Mouse (Mus musculus) brain, embryonic 14.5 days (tissue): ENCODE results near the gene Csrp1. TPM values are rescaled to one million over a fixed set of nuclear protein-coding genes. Genes with fewer than 3 reads are reported as not detected.

ENCODE experiments used
- DNase-seq: peaks from one replicate; pipeline ENCODE4 v3.0.0-alpha.2; 2011; ENCODE audit warnings: low read depth
- CTCF ChIP-seq: fragments of 200-500 bp; IDR thresholded peaks from 2 replicates; pipeline ENCODE4 v1.5.1; 2012; ENCODE audit warnings: inconsistent platforms, mild to moderate bottlenecking, moderate library complexity, borderline replicate concordance; ENCODE audit not compliant: insufficient read depth, insufficient read length; ENCODE audit errors: extremely low read depth
- POLR2A ChIP-seq: fragments of 200-500 bp; IDR thresholded peaks from 2 replicates; pipeline ENCODE4 v1.6.1; 2012; ENCODE audit warnings: mild to moderate bottlenecking, inconsistent platforms, borderline replicate concordance; ENCODE audit not compliant: poor library complexity, insufficient read depth, insufficient read length, severe bottlenecking; ENCODE audit errors: extremely low read depth
- polyA plus RNA-seq: library from polyadenylated mRNA; depleted of rRNA; stranded (reverse); fragments of >200 nt; gene quantifications from 2 replicates; pipeline ENCODE4 v1.2.3, GENCODE M21; 2012

Gene Csrp1
- polyA plus RNA-seq, 1 experiment = 29.1 TPM

DNA sequence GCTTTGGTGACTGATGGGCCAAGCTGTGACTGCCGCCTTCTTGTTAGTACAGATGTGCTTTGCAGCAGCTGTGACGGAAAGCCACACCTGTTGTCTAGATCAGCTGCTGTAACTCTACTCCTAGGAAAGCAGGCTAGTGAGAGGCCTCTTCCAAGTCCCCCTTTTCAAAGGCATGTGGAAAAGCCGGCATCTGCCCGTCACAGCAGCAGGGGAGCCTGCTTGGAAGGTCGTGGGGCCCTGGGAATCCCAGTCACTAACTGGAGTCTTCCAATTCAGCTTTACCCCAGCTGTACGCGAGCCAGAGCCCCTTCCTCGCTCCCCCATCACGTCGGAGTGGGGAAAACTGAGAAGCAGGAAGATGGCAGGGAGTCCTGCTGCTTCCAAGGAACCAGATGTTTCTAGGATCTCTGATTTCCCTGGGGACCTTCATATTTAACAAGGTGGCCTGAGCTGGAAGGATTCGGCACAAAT is 21.4 kb upstream of the Csrp1 start:
- TF ChIP-seq CTCF = no peak
- no peak for TF ChIP-seq POLR2A

GRCm38 (mm10) chr1:135698996-135699705 is 20.7 kb upstream of the Csrp1 start:
- DNase-seq = peak; percentile 86
- TF ChIP-seq CTCF (peak; percentile 82), POLR2A (no peak)

More for the DNA sequence above, 21.4 kb upstream of the Csrp1 start:
- DNase-seq = peak; percentile 68

DNA sequence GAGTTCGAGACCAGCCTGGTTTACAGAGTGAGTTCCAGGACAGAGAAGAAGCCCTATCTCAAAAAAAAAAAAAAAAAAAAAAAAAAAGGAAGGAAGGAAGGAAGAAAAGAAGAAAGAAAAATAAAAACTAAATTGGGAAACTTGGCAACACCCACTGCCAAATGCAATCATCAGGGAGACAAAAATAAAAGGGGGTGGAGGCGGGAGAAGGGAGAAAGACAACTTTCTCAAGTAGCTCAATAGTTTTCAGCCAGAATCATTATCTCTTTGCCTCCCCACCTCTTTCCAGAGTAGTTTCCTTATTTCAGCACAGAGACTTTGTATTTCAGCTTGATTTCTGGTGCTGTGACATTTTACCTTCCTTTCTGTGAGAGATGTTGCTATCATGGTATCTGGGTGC is 20.0 kb upstream of the Csrp1 start:
- DNase-seq = no peak
- no peak for TF ChIP-seq CTCF
- no peak for TF ChIP-seq POLR2A

GRCm38 (mm10) chr1:135700605-135701004 is 19.3 kb upstream of the Csrp1 start:
- DNase-seq = peak; percentile 89
- no peak for TF ChIP-seq POLR2A
- peak; percentile 86; the same call in 1 of the 2 replicates for TF ChIP-seq CTCF

- TF ChIP-seq CTCF = no peak
- TF ChIP-seq POLR2A = no peak
- DNase-seq = no peak
These were observed 18.5 kb upstream of the Csrp1 start for GRCm38 (mm10) chr1:135701314-135701713.

DNA sequence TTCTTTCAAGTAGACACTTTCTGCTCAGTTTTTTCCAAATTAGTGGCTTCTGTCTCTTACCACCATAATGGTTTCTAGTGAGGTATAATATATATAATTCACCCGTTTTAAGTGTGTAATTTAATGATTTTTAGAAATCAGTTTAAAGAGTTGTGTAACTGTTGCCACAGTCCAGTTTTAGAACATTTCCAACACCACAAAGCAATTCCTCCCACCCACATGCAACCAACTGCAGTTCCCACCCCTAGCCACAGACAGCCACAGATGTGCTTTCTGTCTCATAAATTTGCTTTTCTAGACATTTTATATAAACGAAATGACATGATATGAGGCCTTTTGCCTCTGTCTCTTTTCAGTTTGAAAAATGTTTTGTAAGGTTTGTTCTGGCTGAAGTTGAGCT is 17.1 kb upstream of the Csrp1 start:
- TF ChIP-seq POLR2A (no peak), CTCF (no peak)

GRCm38 (mm10) chr1:135704317-135704821 is 15.5 kb upstream of the Csrp1 start:
- DNase-seq = no peak
- TF ChIP-seq CTCF (no peak; the same call in 1 of the 2 replicates), POLR2A (no peak)

More for the DNA sequence above, 17.1 kb upstream of the Csrp1 start:
- no peak for DNase-seq

GRCm38 (mm10) chr1:135708369-135708768 is 11.5 kb upstream of the Csrp1 start:
- DNase-seq = peak; percentile 59
- TF ChIP-seq POLR2A (no peak), CTCF (no peak)

DNA sequence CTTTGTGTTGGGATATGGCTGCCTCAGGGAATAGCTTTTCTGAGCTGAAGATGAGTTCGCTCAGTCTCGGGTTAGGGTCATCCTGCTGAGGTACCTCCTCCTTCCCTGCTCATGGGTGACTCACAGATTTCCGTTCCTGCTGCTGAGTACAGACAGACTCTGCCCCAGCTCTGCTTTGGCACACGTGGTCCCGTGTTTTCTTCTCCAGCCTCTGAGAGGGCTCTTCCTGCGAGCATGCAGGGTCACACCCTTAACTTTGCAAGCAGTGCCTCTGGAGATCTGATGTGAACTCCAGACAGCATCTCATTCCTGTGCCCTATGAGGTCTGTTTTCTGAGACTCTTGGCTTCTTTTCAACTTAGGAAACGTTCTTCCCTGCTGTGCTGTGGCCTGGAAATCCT is 8.7 kb upstream of the Csrp1 start:
- TF ChIP-seq CTCF = no peak
- TF ChIP-seq POLR2A = no peak
- DNase-seq = peak; percentile 13

- TF ChIP-seq CTCF (no peak), POLR2A (no peak)
- DNase-seq = no peak
These were observed 5.6 kb upstream of the Csrp1 start for GRCm38 (mm10) chr1:135714028-135714815.

- TF ChIP-seq POLR2A (no peak), CTCF (no peak)
- DNase-seq = no peak
These were observed 4.8 kb upstream of the Csrp1 start for GRCm38 (mm10) chr1:135714901-135715609.

GRCm38 (mm10) chr1:135719486-135719885 is 375 bp upstream of the Csrp1 start:
- peak; percentile 77 for DNase-seq
- TF ChIP-seq POLR2A (no peak), CTCF (peak; percentile 76)

DNA sequence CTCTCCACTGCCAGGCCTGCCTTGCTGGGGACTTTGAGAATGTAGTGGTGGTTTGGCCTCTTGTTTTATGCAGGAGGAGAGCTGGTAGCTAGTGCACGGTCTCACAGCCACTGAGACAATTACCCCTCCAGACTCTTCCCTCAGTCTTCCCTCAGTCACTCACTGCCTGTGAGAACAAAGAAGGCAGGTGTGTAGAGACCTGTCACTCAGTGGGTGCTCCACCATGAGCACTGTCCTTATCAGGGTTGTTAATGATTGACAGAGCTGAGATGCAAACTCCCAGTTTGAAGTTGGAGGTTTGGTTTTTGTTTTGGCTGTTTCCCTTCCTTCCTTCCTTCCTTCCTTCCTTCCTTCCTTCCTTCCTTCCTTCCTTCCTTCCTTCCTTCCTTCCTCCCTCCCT is 3.2 kb downstream of the Csrp1 start:
- no peak for DNase-seq
- TF ChIP-seq CTCF (no peak), POLR2A (no peak)

- DNase-seq = no peak
- TF ChIP-seq POLR2A (no peak), CTCF (no peak)
These were observed 4.3 kb downstream of the Csrp1 start for GRCm38 (mm10) chr1:135724134-135724533.

DNA sequence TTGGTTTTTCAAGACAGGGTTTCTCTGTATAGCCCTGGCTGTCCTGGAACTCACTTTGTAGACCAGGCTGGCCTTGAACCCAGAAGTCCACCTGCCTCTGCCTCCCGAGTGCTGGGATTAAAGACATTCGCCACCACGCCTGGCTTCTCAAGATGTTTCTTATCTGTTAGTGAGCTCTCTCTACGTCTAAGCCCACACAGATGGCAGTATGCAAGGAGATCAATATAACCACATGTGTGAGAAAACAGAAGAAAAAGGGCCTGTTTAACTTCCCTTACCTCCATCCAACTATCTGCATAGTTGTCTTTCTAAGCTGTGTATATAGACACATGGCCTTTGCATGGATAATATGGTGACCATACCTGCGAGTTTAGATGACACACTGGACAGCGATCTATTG is 5.5 kb downstream of the Csrp1 start:
- DNase-seq = no peak
- TF ChIP-seq POLR2A (no peak), CTCF (no peak)
